20 mouse cellular contexts compared by ENCODE assay signal in genomic region chr2:157546686-157547085, GRCm38 (mm10). TPM values are rescaled to one million over a fixed set of nuclear protein-coding genes. Genes with fewer than 3 reads are reported as not detected.
DNase-seq lines count a peak whose midpoint lies in the region; ATAC-seq and TF ChIP-seq lines count a peak whose summit lies in the region.
"Had no signal": no experiment of that assay in that cellular context is flagged by ENCODE, and none has a peak within 500 bp of the region (broad histone marks: within the 10 kb centered on the region; RNA-seq: fewer than 3 reads in every experiment).

No protein-coding gene starts in this region.

- no peak overlapping the region for H3K9ac ChIP-seq in forebrain, embryonic 12.5 days
- no peak overlapping the region for H3K9ac ChIP-seq in forebrain, postnatal 0 days
- H3K9ac ChIP-seq in midbrain, embryonic 14.5 days (replicated peaks; ENCODE audit: low read length) = no peak overlapping the region
- H3K9ac ChIP-seq in midbrain, embryonic 11.5 days (ENCODE audit: low read length) = no peak overlapping the region
- H3K9ac ChIP-seq in midbrain, postnatal 0 days (replicated peaks; ENCODE audit: low read length, poor library complexity, severe bottlenecking) = no peak overlapping the region
- H3K9ac ChIP-seq in heart, embryonic 12.5 days = no peak overlapping the region
- H3K9ac ChIP-seq: intestine, embryonic 15.5 days; limb, embryonic 13.5 days; liver, embryonic 14.5 days had no signal

- no peak for ATAC-seq in forebrain, embryonic 12.5 days (ENCODE audit: low FRiP score)
- no peak for ATAC-seq in forebrain, postnatal 0 days
- no peak for ATAC-seq in midbrain, embryonic 14.5 days (ENCODE audit: low FRiP score, low TSS enrichment)
- no peak for ATAC-seq in midbrain, embryonic 11.5 days (ENCODE audit: low FRiP score)
- ATAC-seq in midbrain, postnatal 0 days (ENCODE audit: low FRiP score) = no peak
- no peak for ATAC-seq in heart, embryonic 12.5 days (ENCODE audit: insufficient number of reproducible peaks, low FRiP score)
- ATAC-seq: intestine, embryonic 15.5 days had no signal

- H3K36me3 ChIP-seq in forebrain, embryonic 12.5 days (replicated peaks) = peaks cover 21% of the 10 kb centered on the region
- H3K36me3 ChIP-seq in forebrain, postnatal 0 days (ENCODE audit: insufficient read depth) = peaks cover 24% of the 10 kb centered on the region
- peaks cover 13% of the 10 kb centered on the region for H3K36me3 ChIP-seq in midbrain, embryonic 14.5 days (ENCODE audit: control insufficient read depth, insufficient read depth, low read length)
- H3K36me3 ChIP-seq in midbrain, embryonic 11.5 days (ENCODE audit: control insufficient read depth, insufficient read depth, low read length) = 0 out of 2 replicates have a peak, but pooled peaks cover 2% of the 10 kb centered on the region
- peaks cover 8% of the 10 kb centered on the region for H3K36me3 ChIP-seq in midbrain, postnatal 0 days (ENCODE audit: insufficient read depth, low read length)
- peaks cover 51% of the 10 kb centered on the region for H3K36me3 ChIP-seq in heart, embryonic 12.5 days

- H3K4me1 ChIP-seq in forebrain, embryonic 12.5 days = peaks cover 57% of the 10 kb centered on the region
- H3K4me1 ChIP-seq in forebrain, postnatal 0 days (ENCODE audit: insufficient read depth) = peaks cover 13% of the 10 kb centered on the region; the same call in 1 of the 2 replicates
- H3K4me1 ChIP-seq in midbrain, embryonic 14.5 days (ENCODE audit: control insufficient read depth, insufficient read depth, low read length) = peaks cover 48% of the 10 kb centered on the region
- H3K4me1 ChIP-seq in midbrain, embryonic 11.5 days (ENCODE audit: control insufficient read depth, insufficient read depth, low read length) = peaks cover 29% of the 10 kb centered on the region
- peaks cover 22% of the 10 kb centered on the region for H3K4me1 ChIP-seq in midbrain, postnatal 0 days (ENCODE audit: insufficient read depth, low read length)
- no peaks in the 10 kb centered on the region for H3K4me1 ChIP-seq in heart, embryonic 12.5 days (replicated peaks)
- H3K4me1 ChIP-seq: intestine, embryonic 15.5 days had no signal

- peaks cover 15% of the 10 kb centered on the region for H3K27me3 ChIP-seq in forebrain, embryonic 12.5 days
- no peaks in the 10 kb centered on the region for H3K27me3 ChIP-seq in forebrain, postnatal 0 days (ENCODE audit: insufficient read depth, low read length)
- H3K27me3 ChIP-seq in midbrain, embryonic 14.5 days (ENCODE audit: control insufficient read depth, insufficient read depth, low read length) = no peaks in the 10 kb centered on the region
- peaks cover 4% of the 10 kb centered on the region for H3K27me3 ChIP-seq in midbrain, embryonic 11.5 days (ENCODE audit: control insufficient read depth, insufficient read depth, low read length)
- H3K27me3 ChIP-seq in midbrain, postnatal 0 days (ENCODE audit: insufficient read depth, low read length) = no peaks in the 10 kb centered on the region
- H3K27me3 ChIP-seq in heart, embryonic 12.5 days (replicated peaks) = no peaks in the 10 kb centered on the region
- H3K27me3 ChIP-seq: CH12.LX; intestine, embryonic 15.5 days; limb, embryonic 13.5 days had no signal

- no peak for TF ChIP-seq CTCF in forebrain, postnatal 0 days (IDR thresholded peaks at IDR 0.05; ENCODE audit: low read depth)
- no peak for TF ChIP-seq CTCF in midbrain, postnatal 0 days (IDR thresholded peaks at IDR 0.05)

- no peak for DNase-seq in forebrain, postnatal 0 days
- DNase-seq in midbrain, embryonic 14.5 days = peak; percentile 82
- no peak for DNase-seq in midbrain, embryonic 11.5 days (ENCODE audit: low spot score, missing footprints)
- DNase-seq in forelimb bud, embryonic 11.5 days (ENCODE audit: low read depth, low spot score) = peak; percentile 35
- DNase-seq in midbrain, postnatal 0 days (ENCODE audit: low spot score) = peak; percentile 53
- no peak for DNase-seq in layer of hippocampus, adult 11-12 months (ENCODE audit: low spot score)
- DNase-seq: adrenal gland, postnatal 14 days; cerebellum, adult 18-20 months; gastrocnemius, postnatal 36 days had no signal

- no peak overlapping the region for H3K4me2 ChIP-seq in forebrain, embryonic 12.5 days
- no peak overlapping the region for H3K4me2 ChIP-seq in forebrain, postnatal 0 days (ENCODE audit: low read depth)
- H3K4me2 ChIP-seq in midbrain, embryonic 14.5 days (ENCODE audit: low read length) = no peak overlapping the region
- H3K4me2 ChIP-seq in midbrain, embryonic 11.5 days = no peak overlapping the region
- H3K4me2 ChIP-seq in midbrain, postnatal 0 days (ENCODE audit: low read depth, low read length, poor library complexity, severe bottlenecking) = no peak overlapping the region
- no peak overlapping the region for H3K4me2 ChIP-seq in heart, embryonic 12.5 days
- H3K4me2 ChIP-seq: heart, embryonic 11.5 days; intestine, embryonic 15.5 days; limb, embryonic 13.5 days had no signal

- no peak overlapping the region for H3K4me3 ChIP-seq in forebrain, embryonic 12.5 days (replicated peaks)
- no peak overlapping the region for H3K4me3 ChIP-seq in forebrain, postnatal 0 days (ENCODE audit: low read depth, low read length)
- H3K4me3 ChIP-seq in midbrain, embryonic 14.5 days (replicated peaks; ENCODE audit: low read depth, low read length) = no peak overlapping the region
- no peak overlapping the region for H3K4me3 ChIP-seq in midbrain, embryonic 11.5 days (ENCODE audit: low read depth, low read length)
- no peak overlapping the region for H3K4me3 ChIP-seq in midbrain, postnatal 0 days (ENCODE audit: low read depth, low read length)
- H3K4me3 ChIP-seq in heart, embryonic 12.5 days = no peak overlapping the region
- H3K4me3 ChIP-seq: intestine, embryonic 15.5 days; layer of hippocampus, adult 2 months; left cerebral cortex, adult 2 months; limb, embryonic 13.5 days had no signal

- peak overlapping the region; percentile 77 for H3K27ac ChIP-seq in forebrain, embryonic 12.5 days
- no peak overlapping the region for H3K27ac ChIP-seq in forebrain, postnatal 0 days (ENCODE audit: low read depth, low read length)
- H3K27ac ChIP-seq in midbrain, embryonic 14.5 days (replicated peaks; ENCODE audit: low read depth, low read length) = peak overlapping the region; percentile 74
- H3K27ac ChIP-seq in midbrain, embryonic 11.5 days (ENCODE audit: low read depth, low read length) = no peak overlapping the region
- peak overlapping the region; percentile 71 for H3K27ac ChIP-seq in midbrain, postnatal 0 days (ENCODE audit: low read depth, low read length)
- H3K27ac ChIP-seq in heart, embryonic 12.5 days (ENCODE audit: poor library complexity, severe bottlenecking) = no peak overlapping the region
- H3K27ac ChIP-seq: intestine, embryonic 15.5 days; kidney, postnatal 0 days; layer of hippocampus, adult 2 months; left cerebral cortex, adult 2 months; limb, embryonic 13.5 days; liver, embryonic 14.5 days had no signal

- H3K9me3 ChIP-seq in forebrain, embryonic 12.5 days = no peaks in the 10 kb centered on the region
- no peaks in the 10 kb centered on the region for H3K9me3 ChIP-seq in forebrain, postnatal 0 days (ENCODE audit: low read length)
- H3K9me3 ChIP-seq in midbrain, embryonic 14.5 days (ENCODE audit: control insufficient read depth, low read length) = no peaks in the 10 kb centered on the region
- H3K9me3 ChIP-seq in midbrain, embryonic 11.5 days (ENCODE audit: control insufficient read depth, low read length) = no peaks in the 10 kb centered on the region
- H3K9me3 ChIP-seq in midbrain, postnatal 0 days (ENCODE audit: low read length) = no peaks in the 10 kb centered on the region
- no peaks in the 10 kb centered on the region for H3K9me3 ChIP-seq in heart, embryonic 12.5 days (replicated peaks)
- H3K9me3 ChIP-seq: intestine, embryonic 15.5 days; limb, embryonic 13.5 days had no signal

RNA-seq across cellular contexts. Expression of gene Nnat, which starts 13.2 kb away (rescaled TPM):
- polyA plus RNA-seq in forebrain, embryonic 12.5 days (2016; fragmentation: Nextera tagmentation; extraction: Ambion mirVana) = 5,265 and 5,863 TPM in 2 replicates
- 4,630 and 7,303 TPM in 2 replicates for total RNA-seq in forebrain, postnatal 0 days (2014; rRNA removed)
- 6,353 and 7,049 TPM in 2 replicates for polyA plus RNA-seq in forebrain, postnatal 0 days (2015; fragmentation: Nextera tagmentation; extraction: Ambion mirVana)
- 7,465 and 9,945 TPM in 2 replicates for polyA plus RNA-seq in midbrain, embryonic 14.5 days (2014; fragmentation: Nextera tagmentation; extraction: Ambion mirVana)
- polyA plus RNA-seq in midbrain, embryonic 11.5 days (2014; fragmentation: Nextera tagmentation; extraction: Ambion mirVana) = 1,391 and 1,438 TPM in 2 replicates
- 7,900 and 8,478 TPM in 2 replicates for total RNA-seq in midbrain, postnatal 0 days (2014; rRNA removed)
- polyA plus RNA-seq in midbrain, postnatal 0 days (2015; fragmentation: Nextera tagmentation; extraction: Ambion mirVana) = 8,374 and 8,478 TPM in 2 replicates
- polyA plus RNA-seq in heart, embryonic 12.5 days (2016; fragmentation: Nextera tagmentation; extraction: Ambion mirVana) = 169 and 173 TPM in 2 replicates
- total RNA-seq: megakaryocyte, adult 5-6 weeks had no signal

RNA-seq across cellular contexts. Expression of gene Blcap, which starts 24.4 kb away (rescaled TPM):
- polyA plus RNA-seq in forebrain, embryonic 12.5 days (2016; fragmentation: Nextera tagmentation; extraction: Ambion mirVana) = 144 and 156 TPM in 2 replicates
- total RNA-seq in forebrain, postnatal 0 days (2014; rRNA removed) = 166 and 208 TPM in 2 replicates
- 231 and 295 TPM in 2 replicates for polyA plus RNA-seq in forebrain, postnatal 0 days (2015; fragmentation: Nextera tagmentation; extraction: Ambion mirVana)
- 353 and 397 TPM in 2 replicates for polyA plus RNA-seq in midbrain, embryonic 14.5 days (2014; fragmentation: Nextera tagmentation; extraction: Ambion mirVana)
- 110 and 117 TPM in 2 replicates for polyA plus RNA-seq in midbrain, embryonic 11.5 days (2014; fragmentation: Nextera tagmentation; extraction: Ambion mirVana)
- 307 and 309 TPM in 2 replicates for total RNA-seq in midbrain, postnatal 0 days (2014; rRNA removed)
- polyA plus RNA-seq in midbrain, postnatal 0 days (2015; fragmentation: Nextera tagmentation; extraction: Ambion mirVana) = 394 and 397 TPM in 2 replicates
- polyA plus RNA-seq in heart, embryonic 12.5 days (2016; fragmentation: Nextera tagmentation; extraction: Ambion mirVana) = 35.9 and 37.0 TPM in 2 replicates

Comparison
In these comparisons a context has a peak if more than half of its experiments do, and no peak if none do; other contexts are left out.
1. H3K27ac ChIP-seq: peak in forebrain, embryonic 12.5 days (single experiment), midbrain, embryonic 14.5 days (single experiment) and midbrain, postnatal 0 days (single experiment); none in forebrain, postnatal 0 days (single experiment), midbrain, embryonic 11.5 days (single experiment) and heart, embryonic 12.5 days (single experiment).
2. DNase-seq: peak in midbrain, embryonic 14.5 days (single experiment), forelimb bud, embryonic 11.5 days (single experiment) and midbrain, postnatal 0 days (single experiment); none in forebrain, postnatal 0 days (single experiment), midbrain, embryonic 11.5 days (single experiment) and layer of hippocampus, adult 11-12 months (single experiment).